Mouse (Mus musculus): Measurements from ENCODE around the gene Sfxn5.

Gene Sfxn5

DNA sequence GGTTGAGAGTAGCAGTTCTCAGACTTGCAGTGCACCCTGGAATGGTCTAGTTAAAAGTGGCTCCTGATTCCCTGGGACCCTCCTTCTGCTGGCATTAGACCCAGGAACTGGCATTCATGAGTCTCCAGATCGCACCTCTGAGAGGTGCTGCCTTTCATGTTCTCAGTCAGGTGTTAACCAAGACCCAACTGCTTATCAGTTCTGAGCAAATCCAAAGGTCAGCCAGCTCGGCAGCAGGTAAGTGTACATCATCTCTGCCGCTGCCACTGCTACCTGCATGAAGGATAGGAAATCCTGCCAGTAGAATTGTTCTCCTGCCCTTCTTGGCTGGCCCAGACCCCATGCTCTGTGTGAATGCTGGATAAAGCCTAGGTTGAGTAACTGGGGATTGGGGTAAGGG is 102.5 kb downstream of the Sfxn5 start:
- DNase-seq: no peak

DNA sequence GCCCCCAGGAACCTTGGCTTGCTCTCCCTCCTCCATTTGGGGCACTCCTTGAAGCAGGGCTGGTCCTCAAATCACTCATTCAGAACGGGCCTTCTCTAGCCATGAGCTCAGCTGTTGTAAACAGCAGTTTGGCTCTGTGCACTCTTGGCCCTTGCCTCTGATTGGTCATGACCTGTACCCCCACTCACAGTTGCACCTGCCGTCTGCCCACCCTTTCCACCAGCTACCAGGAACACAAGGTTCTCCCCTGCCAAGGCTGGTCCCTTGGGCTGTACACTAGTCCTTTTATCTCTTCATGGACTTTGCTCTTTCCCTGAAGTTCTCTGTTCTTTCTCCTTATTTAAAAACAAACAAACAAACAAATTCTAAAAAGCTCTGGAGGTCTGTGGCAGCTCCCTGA is 105.7 kb downstream of the Sfxn5 start:
- DNase-seq: no peak

GRCm38 (mm10) chr6:85226570-85226969 is 106.7 kb downstream of the Sfxn5 start:
- no peak for DNase-seq

DNA sequence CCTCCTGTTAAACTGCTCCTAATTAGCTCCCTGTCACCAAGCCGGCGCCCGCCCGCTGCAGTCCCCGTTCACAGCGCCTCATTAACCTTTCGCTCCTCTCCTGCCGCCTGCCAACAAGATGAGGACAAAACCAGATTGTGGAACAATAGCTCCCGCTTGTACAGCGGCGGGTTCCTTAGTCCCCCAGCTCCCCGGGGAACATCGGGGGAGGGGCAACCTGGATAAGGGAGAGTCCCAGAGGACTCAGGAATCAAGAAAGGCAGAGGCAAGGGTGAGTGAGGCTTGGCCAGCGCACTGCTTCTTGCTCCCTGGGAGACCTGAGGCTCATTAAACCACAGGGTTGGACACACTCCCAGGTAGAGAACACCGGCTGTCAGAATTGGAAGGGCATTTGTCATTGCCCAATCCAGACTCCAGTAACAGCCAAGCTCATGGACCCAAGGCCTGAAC is 108.8 kb downstream of the Sfxn5 start:
- peak; percentile 58 to 68 for DNase-seq

DNA sequence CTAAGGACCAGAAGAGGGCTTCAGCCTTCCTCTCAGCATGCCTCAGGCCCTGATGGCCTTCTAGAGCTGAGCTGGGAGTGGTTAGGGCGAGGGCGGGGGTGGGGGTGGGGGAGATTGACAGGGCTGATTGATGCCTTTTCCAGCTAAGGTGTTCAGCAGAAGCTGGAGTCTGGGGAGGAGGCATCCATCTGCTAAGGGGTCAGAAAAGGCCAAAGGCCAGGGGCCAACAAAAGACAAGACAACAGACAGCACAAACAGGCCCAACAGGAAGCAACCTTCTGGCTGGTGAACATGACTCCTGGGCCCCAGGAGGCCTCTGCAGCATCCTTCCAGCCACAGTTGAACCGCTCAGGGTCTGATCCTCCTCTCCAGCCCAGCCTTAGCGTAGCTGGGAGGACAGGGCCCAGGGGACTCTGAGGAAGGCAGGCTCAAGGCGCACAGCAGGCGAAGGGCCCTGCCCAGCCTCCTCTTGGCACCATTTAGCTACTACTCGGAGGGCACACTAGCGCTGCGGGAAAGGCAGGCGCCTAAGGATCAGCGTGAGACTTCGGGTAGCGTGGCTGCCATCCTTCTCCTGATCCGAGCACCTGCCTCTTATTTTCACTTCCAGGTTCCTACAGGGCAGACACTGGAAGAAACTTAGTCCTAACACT is 109.6 kb downstream of the Sfxn5 start:
- DNase-seq: peak; percentile 16 to 32

DNA sequence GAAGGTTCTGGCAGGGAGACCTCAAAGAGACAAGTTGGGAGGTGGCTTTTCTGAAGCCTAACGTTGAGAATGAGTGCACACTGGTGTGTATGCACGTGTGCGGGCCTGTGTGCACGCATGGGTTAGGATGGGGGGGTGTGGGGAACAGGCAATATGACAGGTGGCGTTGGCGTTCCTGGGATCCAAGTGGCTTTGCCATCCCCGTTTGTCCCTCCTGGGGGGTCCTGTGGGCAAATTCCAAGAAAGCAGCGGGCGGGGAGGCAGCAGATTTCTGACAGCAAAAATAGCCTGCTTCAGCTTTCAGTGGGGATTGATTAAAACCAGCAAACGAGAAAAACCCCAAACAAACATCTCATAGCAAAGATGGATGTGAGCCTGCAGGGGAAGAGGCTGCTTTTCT is 110.7 kb downstream of the Sfxn5 start:
- peak; percentile 39 to 43 for DNase-seq

DNA sequence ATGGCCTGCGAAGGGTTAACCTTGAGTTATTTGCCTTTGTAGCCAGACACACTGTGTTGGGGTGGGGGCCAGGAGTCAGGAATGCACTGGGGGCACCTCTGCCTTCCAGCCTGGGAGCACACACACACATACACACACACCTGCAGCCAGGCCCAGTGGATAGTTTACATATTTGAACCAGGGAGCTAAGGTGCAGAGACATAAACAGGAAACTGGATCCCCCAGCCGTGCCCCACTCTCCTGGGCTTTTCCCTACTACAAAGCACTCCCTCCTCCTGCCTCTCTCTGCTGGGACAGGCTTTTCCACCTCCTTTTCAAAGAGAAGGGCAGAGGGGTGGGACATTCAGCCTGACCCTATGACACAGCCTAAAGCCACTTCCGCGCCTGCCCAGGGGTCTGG is 112.3 kb downstream of the Sfxn5 start:
- DNase-seq: no peak

DNA sequence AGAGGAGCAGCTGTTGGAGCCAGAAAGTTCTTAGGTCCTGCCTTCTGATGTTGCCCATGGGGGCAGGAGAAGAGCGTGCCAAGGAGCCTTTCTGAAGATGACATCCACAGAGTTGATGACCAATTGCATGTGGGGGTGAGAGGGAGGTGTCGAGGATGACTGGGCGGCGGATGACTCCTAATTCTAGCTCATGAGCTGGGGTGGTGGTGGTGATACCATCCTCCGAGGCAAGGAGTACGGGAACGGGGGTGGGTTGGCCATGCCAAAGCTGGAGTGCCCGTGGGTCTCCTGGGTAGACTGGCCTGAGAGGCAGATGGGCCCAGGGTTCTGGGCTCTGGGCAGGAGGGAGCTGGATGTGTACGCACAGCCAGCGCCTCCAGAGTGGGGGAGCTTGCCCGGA is 113.5 kb downstream of the Sfxn5 start:
- no peak for DNase-seq

DNA sequence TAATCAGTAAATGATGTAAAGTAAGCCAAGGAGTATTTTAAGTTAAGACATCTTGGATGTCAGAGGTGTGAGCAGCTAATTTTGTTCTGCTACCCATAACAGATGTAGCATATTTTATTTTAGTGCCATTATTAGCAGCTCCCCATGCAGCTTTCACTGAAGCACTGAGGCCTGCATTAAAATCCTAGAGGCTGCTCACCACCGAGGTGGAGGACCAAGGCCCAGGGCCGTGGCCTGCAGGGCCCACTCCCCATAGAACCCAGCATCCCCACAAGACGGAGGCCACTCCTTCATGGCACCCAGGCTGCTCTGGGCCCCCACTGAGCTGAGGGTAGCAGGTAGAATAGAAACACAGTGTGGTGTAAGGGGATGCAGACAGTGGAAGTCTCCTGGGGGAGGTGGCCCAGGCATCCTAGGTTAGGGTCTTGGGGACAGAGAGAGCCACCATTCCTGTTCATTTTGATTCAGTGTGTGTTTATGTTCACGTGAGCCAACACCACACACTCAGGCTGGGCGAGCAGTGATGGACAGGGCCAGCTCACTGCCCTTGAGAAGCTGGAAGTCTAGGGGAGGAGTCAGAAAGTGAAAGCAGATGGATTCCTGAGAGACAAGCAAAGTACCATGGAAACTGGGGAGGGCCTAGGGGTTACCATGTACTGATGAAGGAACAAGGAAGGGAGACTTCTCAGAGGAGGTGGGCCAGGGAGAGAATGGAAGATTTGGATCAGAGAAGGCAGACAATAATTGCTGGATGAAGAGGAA is 114.4 kb downstream of the Sfxn5 start:
- DNase-seq: no peak

DNA sequence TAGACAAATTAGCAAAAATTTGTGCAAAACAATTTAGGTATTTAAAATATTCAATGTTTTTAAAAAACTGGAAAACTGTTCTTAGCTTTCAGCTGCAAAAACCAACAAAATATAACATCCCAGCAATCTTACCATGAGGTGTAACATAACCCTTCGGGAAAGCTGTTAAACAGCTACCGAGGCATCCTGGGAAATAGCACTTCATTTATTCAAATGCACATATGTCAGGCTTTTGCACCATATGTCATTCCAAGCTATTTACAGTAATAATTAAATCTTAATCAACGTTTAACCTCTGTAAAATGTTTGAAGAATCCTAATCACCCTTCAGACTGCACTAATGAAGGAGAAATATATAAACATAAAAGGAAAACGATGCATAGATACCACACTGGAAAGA is 115.0 kb downstream of the Sfxn5 start:
- no peak for DNase-seq

DNA sequence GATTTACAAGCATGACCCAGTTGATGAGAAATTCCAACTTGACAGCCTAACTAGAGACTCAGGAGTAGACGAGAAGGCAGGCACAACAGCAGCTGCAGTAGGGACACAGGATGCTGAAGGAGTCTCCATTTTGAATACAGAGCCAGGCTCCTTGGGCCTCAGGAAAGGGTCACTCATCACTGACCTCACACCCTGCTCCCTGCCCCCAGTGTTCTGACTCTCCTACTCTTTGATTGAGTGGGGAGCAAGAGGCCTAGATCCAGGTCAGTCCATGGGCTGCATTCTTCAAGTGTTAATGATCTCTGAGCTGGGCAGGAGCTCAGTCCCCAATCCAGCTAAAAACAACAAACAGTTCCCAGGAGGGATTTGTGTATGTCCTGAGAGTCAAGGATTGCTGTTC is 122.5 kb downstream of the Sfxn5 start:
- no peak for DNase-seq

- no peak for DNase-seq
Measured at GRCm38 (mm10) chr6:85209226-85209967, 123.8 kb downstream of the Sfxn5 start.

- DNase-seq: no peak
Measured at GRCm38 (mm10) chr6:85207345-85207744, 125.9 kb downstream of the Sfxn5 start.

GRCm38 (mm10) chr6:85206939-85207285 is 126.3 kb downstream of the Sfxn5 start:
- DNase-seq: no peak

DNA sequence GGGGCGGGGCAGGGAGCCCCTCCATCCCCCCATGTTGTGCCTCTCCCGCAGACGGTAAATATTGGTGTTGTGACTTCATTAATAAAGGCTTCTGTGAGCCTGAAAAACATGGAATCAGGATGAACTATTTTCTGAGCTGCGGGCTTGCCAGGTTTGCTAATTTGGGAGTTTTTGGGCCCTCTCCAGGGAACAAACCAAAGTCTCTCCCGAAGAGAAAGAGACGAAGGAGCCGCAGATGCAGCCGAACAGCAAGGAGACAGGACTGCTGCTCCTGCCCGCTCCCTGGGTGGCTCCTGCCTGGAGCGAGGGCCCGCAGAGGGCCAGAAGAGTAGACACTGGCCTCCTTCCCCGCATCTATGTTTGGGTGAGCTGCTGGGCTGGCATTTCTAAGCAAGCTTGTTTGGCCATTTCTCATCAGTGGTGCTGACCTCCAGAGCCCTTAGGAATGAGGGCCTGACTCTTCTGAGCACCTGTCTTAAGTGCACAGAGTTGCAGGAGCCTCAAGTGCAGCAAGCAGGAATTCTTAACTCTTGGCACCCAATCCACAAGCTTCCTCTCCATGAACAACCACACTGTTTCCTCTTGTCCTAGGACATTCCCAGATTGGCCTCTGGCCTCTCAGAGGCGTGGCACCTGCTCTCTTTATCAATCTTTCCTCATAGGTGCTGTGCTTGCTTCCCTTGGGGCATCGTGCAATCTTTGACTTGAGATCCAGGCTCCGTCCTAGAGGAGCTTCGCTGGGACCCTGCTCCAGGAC is 126.9 kb downstream of the Sfxn5 start:
- no peak for DNase-seq

DNA sequence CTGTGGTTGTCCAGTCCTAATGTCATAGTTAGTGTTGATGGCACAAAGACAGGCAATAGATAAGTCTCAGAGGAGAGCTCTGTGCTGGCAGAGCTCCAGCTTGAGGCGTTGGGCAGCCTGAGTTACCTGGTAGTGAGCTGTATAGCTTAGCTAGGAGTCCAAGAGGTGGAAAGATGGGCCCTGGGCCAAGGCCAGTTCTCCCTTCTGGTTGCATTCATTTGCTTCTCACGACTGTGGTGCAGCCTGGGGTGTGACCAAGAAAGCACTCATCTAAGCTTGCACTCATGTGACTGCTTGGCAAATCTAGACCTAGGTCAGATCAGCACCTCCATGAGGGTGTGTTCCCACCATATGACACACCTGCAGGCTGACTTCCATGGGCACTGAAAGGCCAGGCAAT is 135.3 kb downstream of the Sfxn5 start:
- DNase-seq: no peak

DNA sequence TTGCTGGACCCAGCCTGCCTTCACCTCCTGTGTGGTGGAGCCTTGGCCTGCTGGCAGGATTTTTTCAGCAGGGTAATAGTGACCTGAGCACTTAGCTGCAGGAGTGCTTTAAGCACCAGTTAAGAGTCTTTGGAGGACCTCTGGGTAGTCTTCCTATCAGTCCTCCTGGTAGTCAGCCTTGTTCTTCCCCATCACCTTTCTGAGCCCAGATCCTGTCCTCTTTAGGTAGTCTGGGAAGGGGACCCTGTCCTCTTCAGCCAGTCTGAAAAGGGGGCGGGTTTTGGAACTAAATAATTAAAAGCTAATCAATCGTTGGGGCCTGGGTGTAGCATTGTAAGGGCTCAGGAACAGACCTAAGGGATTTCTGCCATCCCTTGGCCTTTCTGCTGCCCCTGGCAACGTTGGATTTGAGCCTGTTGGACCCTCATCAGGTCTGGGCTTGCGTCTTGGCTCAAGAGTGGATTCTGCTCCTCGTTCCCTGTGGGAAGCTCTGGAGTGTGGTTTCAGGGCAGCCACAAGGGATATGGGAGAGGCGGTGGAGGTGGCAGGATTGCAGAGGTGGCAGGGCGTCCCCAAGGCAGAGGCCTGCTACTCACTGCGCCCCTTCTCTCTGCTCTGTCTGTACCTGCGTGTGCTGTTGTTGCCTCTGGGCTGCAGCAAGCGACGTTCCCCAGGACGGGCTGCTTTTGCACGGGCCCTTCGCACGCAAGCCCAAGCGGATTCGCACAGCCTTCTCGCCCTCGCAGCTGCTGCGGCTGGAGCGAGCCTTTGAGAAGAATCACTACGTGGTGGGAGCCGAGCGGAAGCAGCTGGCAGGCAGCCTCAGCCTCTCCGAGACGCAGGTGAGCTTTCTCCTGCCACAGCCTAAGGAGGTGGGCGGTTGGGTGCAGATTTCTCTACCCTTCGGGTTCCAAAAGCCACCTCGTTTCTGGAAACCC is 139.6 kb downstream of the Sfxn5 start:
- no peak for DNase-seq

DNA sequence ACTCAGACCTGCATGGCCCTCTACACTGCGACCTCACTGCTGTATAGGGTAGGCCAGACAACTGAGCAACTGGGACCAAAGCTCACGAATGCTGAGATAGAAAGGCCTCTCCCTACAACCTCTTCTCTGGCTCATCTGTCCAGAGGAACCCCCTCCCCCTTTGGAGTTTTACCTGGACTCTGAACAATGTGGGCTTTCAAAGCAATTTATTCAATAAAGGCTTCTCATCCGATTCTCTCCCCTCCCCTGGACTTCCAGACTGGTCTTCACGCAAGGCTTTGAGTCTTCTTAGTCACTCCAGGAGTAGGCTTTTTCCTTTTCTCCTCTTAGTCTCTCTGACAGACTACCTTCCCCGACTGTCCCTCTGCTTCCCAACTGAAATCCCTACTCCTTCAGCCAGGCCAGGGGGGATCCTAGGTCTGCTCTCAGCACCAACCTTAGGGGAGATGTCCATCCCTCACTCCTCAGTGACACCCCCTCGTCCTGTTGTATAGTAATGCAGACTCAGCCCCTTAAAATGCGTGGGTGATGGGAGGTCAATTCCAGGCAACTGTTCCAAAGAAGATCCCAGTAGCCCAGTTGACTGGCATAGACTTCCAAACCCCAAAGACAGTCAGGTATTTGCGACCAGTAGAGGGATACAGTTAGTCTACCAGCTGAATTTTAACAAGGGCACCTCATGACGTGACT is 141.3 kb downstream of the Sfxn5 start:
- no peak for DNase-seq

DNA sequence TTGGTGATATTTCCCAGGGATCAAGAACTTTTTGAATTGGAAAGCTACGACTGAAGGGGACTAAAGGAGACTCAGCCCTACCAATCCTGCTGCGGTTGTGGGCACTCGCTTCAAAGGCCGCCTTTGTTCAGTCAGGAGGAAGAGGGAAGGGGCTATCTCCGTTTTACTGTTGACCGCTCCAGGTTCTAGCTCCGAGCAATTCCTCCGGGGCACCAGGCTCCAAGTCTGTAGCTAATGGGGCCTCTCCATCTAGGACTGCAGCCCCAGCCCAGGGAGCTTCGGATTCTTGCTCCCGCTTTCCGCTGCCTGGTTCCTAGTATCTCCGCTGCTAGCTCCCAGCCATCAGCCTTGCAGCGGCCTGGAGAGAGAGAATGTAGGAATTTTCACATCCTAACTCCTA is 142.6 kb downstream of the Sfxn5 start:
- DNase-seq: no peak

DNA sequence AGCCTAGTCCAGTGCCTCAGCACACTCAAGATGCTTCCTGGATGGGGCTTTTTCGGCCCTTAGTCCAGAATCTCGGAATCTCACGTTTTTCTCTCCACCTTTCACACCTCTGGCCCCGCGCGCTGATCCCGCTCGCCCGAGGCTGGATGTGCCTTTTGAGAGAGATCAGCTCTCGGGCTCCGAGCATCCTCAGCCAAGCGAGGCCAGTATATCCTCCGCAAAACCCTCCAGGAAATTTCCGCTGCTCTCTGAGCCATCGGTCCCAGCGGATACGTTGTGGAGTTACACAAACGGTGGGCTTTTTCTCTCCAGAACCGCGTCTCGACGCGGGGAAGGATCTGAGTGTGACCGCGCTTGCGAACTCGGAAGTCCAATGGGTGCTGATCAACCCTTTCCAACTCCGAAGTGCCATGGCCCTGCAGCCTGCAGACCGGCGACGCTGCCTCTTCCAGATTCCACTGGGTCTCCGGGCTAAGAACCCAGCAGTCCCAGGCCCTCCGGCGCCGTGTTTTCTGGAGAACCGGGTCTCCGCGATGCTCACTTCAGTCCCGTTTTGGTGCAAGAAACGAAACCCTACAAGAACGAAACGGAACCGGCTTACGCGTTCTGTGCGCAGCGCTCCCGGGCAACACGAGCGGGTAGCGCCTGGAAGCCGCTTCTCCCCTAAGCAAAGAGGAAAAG is 143.2 kb downstream of the Sfxn5 start:
- DNase-seq: peak in 1 of 2 experiments; percentile 27

- DNase-seq: peak in 1 of 2 experiments; percentile 10
Measured at GRCm38 (mm10) chr6:85189361-85189760, 143.9 kb downstream of the Sfxn5 start.

All from cerebellum, adult 18-20 months (tissue).